31 mouse cellular contexts compared by ENCODE assay signal in the genomic region with DNA sequence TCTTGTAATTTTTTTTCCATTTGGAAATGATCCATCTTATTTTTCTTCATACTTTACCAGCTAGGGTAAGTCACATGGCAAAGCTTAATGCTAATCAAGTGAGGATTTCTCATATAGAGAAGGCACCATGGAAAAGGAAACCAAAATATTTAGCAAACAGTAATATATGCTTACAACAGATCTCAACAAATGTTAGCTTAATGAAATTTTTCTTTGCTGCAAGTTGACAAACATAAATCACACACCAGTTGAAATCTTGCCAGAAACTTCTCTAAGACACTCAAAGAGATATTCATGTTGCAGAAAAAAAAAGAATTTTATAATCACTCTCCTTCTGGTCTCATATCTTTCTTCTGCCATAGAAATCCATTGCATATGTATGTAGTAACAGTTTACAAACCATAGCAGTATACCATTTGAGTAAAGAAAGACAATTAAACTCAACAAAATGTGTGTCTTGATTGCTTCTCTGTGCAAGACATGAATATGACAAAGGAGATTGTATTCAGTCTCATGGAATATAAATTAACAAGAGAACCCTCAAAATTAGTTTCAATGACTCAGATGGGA.
A peak's percentile ranks its signal among the peaks of the same experiment; 100 is the strongest.
DNase-seq lines count a peak whose midpoint lies in the region; ATAC-seq and TF ChIP-seq lines count a peak whose summit lies in the region.
"Had no signal": no experiment of that assay in that cellular context is flagged by ENCODE, and none has a peak within 500 bp of the region (broad histone marks: within the 10 kb centered on the region; RNA-seq: fewer than 3 reads in every experiment).

No protein-coding gene starts in this region.

- no peaks in the 10 kb centered on the region for H3K27me3 ChIP-seq in forebrain, embryonic 13.5 days
- no peaks in the 10 kb centered on the region for H3K27me3 ChIP-seq in forebrain, embryonic 12.5 days
- H3K27me3 ChIP-seq in forebrain, postnatal 0 days (ENCODE audit: insufficient read depth, low read length) = no peaks in the 10 kb centered on the region
- no peaks in the 10 kb centered on the region for H3K27me3 ChIP-seq in forebrain, embryonic 15.5 days
- H3K27me3 ChIP-seq: CH12.LX; embryonic facial prominence, embryonic 13.5 days; heart, embryonic 13.5 days; hindbrain, embryonic 12.5 days; hindbrain, embryonic 15.5 days had no signal

- TF ChIP-seq CTCF in forebrain, postnatal 0 days (IDR thresholded peaks at IDR 0.05; ENCODE audit: low read depth) = no peak

- H3K4me2 ChIP-seq in forebrain, embryonic 13.5 days = no peak overlapping the region
- no peak overlapping the region for H3K4me2 ChIP-seq in forebrain, embryonic 12.5 days
- no peak overlapping the region for H3K4me2 ChIP-seq in forebrain, postnatal 0 days (ENCODE audit: low read depth)
- no peak overlapping the region for H3K4me2 ChIP-seq in forebrain, embryonic 15.5 days (replicated peaks)
- H3K4me2 ChIP-seq: embryonic facial prominence, embryonic 13.5 days; heart, embryonic 13.5 days; hindbrain, embryonic 12.5 days; hindbrain, embryonic 15.5 days had no signal

- H3K4me3 ChIP-seq in forebrain, embryonic 13.5 days = no peak overlapping the region
- H3K4me3 ChIP-seq in forebrain, embryonic 12.5 days (replicated peaks) = no peak overlapping the region
- no peak overlapping the region for H3K4me3 ChIP-seq in forebrain, postnatal 0 days (ENCODE audit: low read depth, low read length)
- H3K4me3 ChIP-seq in forebrain, embryonic 15.5 days = no peak overlapping the region
- H3K4me3 ChIP-seq: embryonic facial prominence, embryonic 10.5 days; embryonic facial prominence, embryonic 13.5 days; erythroblast, embryonic 14.5 days; gastrocnemius, adult 2 months; heart, adult 2 months; heart, embryonic 10.5 days; heart, embryonic 13.5 days; hindbrain, embryonic 12.5 days; hindbrain, embryonic 15.5 days had no signal

- no peak overlapping the region for H3K27ac ChIP-seq in forebrain, embryonic 13.5 days
- no peak overlapping the region for H3K27ac ChIP-seq in forebrain, embryonic 12.5 days
- H3K27ac ChIP-seq in forebrain, postnatal 0 days (ENCODE audit: low read depth, low read length) = no peak overlapping the region
- H3K27ac ChIP-seq in forebrain, embryonic 15.5 days (replicated peaks) = no peak overlapping the region
- H3K27ac ChIP-seq: embryonic facial prominence, embryonic 10.5 days; embryonic facial prominence, embryonic 13.5 days; gastrocnemius, adult 2 months; heart, adult 2 months; heart, embryonic 10.5 days; heart, embryonic 13.5 days; hindbrain, embryonic 12.5 days; hindbrain, embryonic 15.5 days had no signal

- peak; percentile 46 for DNase-seq in forebrain, postnatal 0 days
- DNase-seq in 3T3-L1 (ENCODE audit: low read depth, low spot score) = peak; percentile 32
- DNase-seq in brain, adult 2 months (ENCODE audit: low read depth, low spot score) = peak; percentile 9
- DNase-seq in heart, adult 18-20 months = no peak
- no peak for DNase-seq in gastrocnemius, postnatal 4 days (ENCODE audit: low spot score in 2 of 2)
- DNase-seq: adrenal gland, adult 8-10 months; adrenal gland, postnatal 25 days; B cell, adult 2 months; cerebellum, adult 11-12 months; cerebellum, adult 8-10 months; cerebellum, postnatal 10 days; cerebellum, postnatal 36 days; embryo, embryonic 11 days; gastrocnemius, adult 2 months; gastrocnemius, postnatal 14 days; heart, adult 2 months; heart, postnatal 14 days; kidney, adult 2 months had no signal

- no peaks in the 10 kb centered on the region for H3K36me3 ChIP-seq in forebrain, embryonic 13.5 days (ENCODE audit: poor library complexity, severe bottlenecking)
- H3K36me3 ChIP-seq in forebrain, embryonic 12.5 days (replicated peaks) = no peaks in the 10 kb centered on the region
- H3K36me3 ChIP-seq in forebrain, postnatal 0 days (ENCODE audit: insufficient read depth) = no peaks in the 10 kb centered on the region
- H3K36me3 ChIP-seq in forebrain, embryonic 15.5 days = no peaks in the 10 kb centered on the region
- H3K36me3 ChIP-seq: embryonic facial prominence, embryonic 10.5 days; embryonic facial prominence, embryonic 13.5 days; G1E; heart, embryonic 10.5 days; heart, embryonic 13.5 days; hindbrain, embryonic 12.5 days; hindbrain, embryonic 15.5 days had no signal

- ATAC-seq in forebrain, embryonic 13.5 days = peak; percentile 50; the same call in 1 of the 2 replicates
- no peak for ATAC-seq in forebrain, embryonic 12.5 days (ENCODE audit: low FRiP score)
- peak; percentile 52 for ATAC-seq in forebrain, postnatal 0 days
- ATAC-seq in forebrain, embryonic 15.5 days (replicated peaks) = no peak; the same call in 1 of the 2 replicates
- ATAC-seq: intestine, postnatal 0 days had no signal

- peaks cover 22% of the 10 kb centered on the region for H3K4me1 ChIP-seq in forebrain, embryonic 13.5 days
- peaks cover 8% of the 10 kb centered on the region; the same call in 1 of the 2 replicates for H3K4me1 ChIP-seq in forebrain, embryonic 12.5 days
- H3K4me1 ChIP-seq in forebrain, postnatal 0 days (ENCODE audit: insufficient read depth) = no peaks in the 10 kb centered on the region
- peaks cover 9% of the 10 kb centered on the region for H3K4me1 ChIP-seq in forebrain, embryonic 15.5 days
- H3K4me1 ChIP-seq: embryonic facial prominence, embryonic 10.5 days; embryonic facial prominence, embryonic 13.5 days; heart, embryonic 10.5 days; heart, embryonic 13.5 days had no signal

- H3K9me3 ChIP-seq in forebrain, embryonic 13.5 days (replicated peaks) = no peaks in the 10 kb centered on the region
- H3K9me3 ChIP-seq in forebrain, embryonic 12.5 days = no peaks in the 10 kb centered on the region
- H3K9me3 ChIP-seq in forebrain, postnatal 0 days (ENCODE audit: low read length) = no peaks in the 10 kb centered on the region
- H3K9me3 ChIP-seq in forebrain, embryonic 15.5 days = no peaks in the 10 kb centered on the region
- H3K9me3 ChIP-seq: embryonic facial prominence, embryonic 10.5 days; embryonic facial prominence, embryonic 13.5 days; G1E; heart, embryonic 10.5 days; heart, embryonic 13.5 days; hindbrain, embryonic 12.5 days; hindbrain, embryonic 15.5 days had no signal

- H3K9ac ChIP-seq in forebrain, embryonic 13.5 days = no peak overlapping the region
- H3K9ac ChIP-seq in forebrain, embryonic 12.5 days = no peak overlapping the region
- H3K9ac ChIP-seq in forebrain, postnatal 0 days = no peak overlapping the region
- H3K9ac ChIP-seq in forebrain, embryonic 15.5 days (replicated peaks) = no peak overlapping the region
- H3K9ac ChIP-seq: embryonic facial prominence, embryonic 13.5 days; heart, embryonic 13.5 days; hindbrain, embryonic 12.5 days; hindbrain, embryonic 15.5 days had no signal

Comparison
In these comparisons a context has a peak if more than half of its experiments do, and no peak if none do; other contexts are left out.
1. ATAC-seq: peak in forebrain, embryonic 13.5 days (single experiment) and forebrain, postnatal 0 days (single experiment); none in forebrain, embryonic 12.5 days (single experiment) and forebrain, embryonic 15.5 days (single experiment).
2. DNase-seq: peak in forebrain, postnatal 0 days (single experiment), 3T3-L1 (single experiment) and brain, adult 2 months (single experiment); none in heart, adult 18-20 months (0 of 2) and gastrocnemius, postnatal 4 days (0 of 2).